Mouse (Mus musculus) ovary, postnatal 36 days (tissue): ENCODE results near the gene Rcc1l.
A peak's percentile ranks its signal among the peaks of the same experiment; 100 is the strongest.

Experiments
- DNase-seq: peaks from one replicate; pipeline ENCODE4 v3.0.0; 2022; ENCODE audit warnings: low spot score, mixed read lengths

Gene Rcc1l

DNA sequence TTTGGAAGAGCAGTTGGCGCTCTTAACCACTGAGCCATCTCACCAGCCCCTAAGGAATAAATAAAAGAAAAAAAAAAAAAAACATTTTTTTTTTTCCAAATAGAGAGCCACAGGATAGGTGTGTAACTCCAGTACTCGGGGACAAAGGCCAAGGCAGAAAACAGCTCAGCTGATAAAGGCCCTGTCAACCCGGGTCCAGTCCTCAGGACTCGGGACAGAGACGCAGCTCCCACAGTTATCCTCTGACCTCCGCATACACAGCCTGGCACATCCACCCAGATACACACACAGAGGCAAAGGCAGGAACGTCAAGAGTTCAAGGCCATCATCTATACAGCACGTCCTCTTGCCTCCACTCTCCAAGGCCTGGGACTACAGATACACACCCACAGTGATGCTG, 6.4 kb downstream of the Rcc1l start:
- DNase-seq, result no peak

DNA sequence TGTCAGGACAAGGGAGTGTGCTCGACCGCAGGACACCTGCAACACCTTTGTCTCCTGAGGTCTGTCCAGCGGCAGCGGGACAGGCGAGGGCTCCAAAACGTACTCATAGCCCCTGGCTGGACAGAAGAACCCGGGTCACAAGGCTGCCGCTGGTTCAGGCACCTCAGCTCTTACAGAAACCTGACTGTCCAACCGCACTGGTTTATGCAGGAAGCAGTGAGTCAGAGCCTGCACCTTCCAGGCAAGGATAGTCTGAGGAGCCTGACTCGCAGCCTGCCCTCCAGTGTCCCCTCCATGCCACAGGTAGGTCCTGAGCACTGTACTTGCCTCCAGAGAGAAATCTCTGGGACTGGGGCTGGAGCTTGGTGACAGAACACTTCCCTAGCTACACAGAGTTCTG, 7.3 kb downstream of the Rcc1l start:
- DNase-seq, result no peak

DNA sequence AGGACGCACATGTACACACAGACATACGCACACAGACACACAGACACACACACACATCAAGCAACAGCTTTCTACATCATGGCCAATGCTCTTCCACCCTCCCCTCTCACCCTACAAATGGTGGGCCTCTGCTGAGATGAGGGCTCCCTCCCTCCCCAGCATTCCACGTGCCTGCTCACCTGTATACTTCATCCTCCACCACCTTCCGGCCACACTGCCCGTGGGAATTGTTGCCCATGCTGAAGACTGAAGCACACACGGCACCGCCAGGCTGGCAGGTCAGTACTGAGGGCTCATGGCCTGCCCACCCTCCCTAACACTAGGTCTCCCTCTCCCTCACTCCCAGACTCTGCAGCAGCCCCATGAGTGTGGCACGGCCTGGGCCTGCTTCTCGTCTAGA, 8.5 kb downstream of the Rcc1l start:
- DNase-seq, result no peak

DNA sequence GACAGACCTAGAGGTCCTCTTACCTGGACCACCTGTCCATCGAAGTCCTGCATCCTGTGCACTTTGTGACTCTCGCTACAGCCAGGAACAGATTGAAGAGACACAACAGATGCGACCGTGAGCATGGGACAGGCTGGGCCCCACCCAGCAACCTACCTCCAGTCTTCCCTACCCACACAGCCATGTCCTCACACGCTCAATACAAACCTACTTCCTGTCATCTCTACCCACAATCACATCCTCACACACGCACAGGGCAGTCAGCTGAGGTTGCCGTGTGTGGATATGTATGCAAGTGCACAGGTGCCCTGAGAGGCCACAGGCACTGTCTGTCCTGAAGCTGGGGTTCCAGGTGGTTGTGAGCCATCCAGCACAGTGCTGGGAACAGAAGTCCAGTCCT, 9.9 kb downstream of the Rcc1l start:
- no peak for DNase-seq

DNA sequence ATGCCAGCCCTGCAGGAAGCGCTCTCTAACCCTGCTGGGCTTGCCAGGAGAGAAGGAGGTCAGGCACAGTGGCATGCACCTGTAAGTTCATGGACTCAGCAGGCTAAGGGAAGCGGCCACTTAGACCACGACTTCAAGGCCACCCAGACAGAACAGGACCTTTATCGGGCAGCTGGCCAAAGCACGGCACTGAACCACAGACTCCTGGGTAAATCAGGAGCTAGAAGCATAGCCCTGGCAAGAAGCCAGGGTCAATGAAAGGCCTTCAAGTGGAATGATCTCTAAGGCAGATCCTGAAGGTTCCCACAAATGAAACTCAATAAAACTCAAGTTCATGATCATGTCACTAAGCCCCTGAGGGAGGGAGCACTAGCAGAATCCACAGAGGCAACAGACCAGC, 11.9 kb downstream of the Rcc1l start:
- DNase-seq, result peak; percentile 66

DNA sequence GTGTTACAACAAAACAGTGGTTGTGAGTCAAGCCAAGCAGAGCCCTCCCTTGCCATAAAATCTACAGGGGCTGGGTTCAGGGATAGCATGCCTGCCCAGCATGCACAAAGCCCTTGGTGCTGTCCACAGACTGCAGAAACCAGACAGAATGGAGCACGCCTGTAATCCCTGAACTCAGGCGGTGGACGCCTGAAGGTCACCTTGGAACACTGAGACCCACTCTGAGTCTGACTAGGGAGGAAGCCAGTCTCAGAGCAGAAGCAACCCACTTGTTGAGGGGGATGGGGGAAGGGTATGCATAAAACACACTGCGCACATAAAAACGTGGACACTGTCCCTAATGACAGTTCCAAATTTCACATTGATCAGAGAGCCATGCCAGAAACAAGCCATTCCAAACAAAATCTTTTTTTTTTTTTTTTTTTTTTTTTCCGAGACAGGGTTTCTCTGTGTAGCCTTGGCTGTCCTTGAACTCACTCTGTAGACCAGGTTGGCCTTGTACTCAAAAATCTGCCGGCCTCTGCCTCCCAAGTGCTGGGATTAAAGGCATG, 20.6 kb downstream of the Rcc1l start:
- DNase-seq, result no peak

DNA sequence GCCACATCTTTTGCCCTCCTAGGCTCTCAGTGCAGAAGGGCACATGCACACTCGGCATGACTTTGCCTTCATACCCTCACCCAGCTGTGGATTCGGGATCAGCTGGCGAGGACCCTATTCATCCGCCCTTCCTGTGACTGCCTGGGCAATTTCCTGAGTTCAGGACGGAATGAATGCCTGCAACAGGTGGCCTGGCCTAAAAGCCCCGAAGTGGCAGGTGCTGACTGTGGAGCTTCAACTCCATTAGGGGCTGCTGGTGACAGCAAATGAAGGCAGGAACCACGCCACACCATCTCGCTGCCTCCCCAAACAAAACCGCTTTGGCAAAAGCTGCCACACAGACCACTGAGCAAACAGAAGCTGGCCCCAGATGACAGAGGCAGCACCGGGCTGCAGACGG, 24.7 kb downstream of the Rcc1l start:
- DNase-seq, result no peak

DNA sequence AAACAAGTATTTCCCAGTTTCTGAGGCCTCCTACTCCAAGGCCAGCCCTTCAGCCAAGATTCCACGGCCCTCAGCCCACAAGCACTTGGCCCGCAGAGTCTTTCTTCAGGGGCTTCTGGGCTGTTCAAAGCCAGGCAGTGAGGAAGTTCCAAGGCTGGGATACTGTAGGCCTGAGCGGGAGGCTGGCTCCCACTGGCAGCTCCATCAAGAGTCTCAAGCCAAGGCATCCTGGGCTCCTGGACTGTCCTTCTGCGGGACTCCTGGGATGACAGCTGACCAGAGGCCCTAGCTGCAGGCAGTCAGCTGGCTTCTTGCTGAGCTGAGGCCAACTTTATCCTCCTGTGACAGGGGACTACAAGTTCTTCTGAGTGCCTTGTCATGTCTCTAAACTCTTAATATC, 28.4 kb downstream of the Rcc1l start:
- DNase-seq, result no peak

DNA sequence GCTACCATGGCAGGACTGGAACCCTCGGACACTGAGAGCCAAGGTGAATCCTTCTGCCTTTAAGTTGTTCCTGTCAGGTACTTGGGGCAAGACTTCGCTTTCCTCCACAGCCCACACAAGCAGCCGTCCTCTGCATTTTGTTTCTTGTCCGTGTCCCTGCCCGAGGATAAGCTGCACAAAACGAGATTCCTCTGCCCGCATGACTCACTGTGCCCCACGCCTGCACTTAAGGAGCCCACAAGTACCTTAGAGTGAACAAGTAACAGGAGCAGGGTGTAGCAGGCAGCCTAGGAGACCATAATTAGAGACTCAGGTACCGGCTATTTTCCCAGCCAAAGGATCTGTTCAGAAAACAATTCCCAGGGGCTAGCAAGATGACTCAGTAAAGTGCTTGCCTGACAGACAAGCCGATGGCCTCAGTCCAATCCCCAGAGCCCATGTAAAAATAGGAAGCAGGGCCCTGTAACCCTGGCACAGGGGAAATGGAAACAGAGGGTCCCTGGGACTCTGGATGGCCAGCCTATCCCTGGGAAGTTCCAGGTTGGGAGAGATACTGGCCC, 29.3 kb downstream of the Rcc1l start:
- DNase-seq, result no peak

DNA sequence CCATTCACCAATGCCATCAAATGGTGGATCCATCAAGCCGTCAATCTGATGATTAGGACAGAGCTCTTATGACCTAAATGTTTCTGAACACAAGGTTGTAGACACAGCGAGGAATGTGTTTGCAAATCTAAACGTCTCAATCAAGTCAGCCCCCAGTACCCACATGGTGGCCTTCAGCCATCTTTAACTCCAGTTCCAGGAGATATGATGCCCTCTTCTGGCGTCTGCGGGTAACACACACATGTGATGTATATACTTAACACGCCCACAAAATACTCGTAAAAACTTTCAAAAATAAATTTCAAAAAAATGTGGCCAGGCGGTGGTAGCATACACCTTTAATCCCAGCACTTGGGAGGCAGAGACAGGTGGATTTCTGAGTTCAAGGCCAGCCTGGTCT, 31.6 kb downstream of the Rcc1l start:
- no peak for DNase-seq

DNA sequence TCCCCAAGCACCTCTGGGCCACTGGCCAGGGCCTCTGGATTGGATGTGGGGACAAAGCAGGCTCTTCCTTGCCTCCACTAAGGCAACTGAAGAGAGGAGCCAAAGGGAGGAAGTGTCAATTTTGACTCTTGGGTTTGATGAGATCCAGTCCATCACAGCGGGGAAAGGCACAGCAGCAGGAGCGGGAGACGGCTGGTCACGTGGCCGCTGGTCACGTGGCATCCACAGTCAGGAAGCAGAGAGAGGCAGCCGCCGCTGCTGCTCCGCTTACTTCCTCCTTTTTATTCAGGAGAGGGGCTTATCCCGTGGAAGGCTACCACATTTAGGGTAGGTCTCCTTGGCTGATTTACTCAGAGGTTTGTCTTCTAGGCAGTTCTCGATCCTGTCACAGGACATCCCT, 34.2 kb downstream of the Rcc1l start:
- DNase-seq, result no peak

DNA sequence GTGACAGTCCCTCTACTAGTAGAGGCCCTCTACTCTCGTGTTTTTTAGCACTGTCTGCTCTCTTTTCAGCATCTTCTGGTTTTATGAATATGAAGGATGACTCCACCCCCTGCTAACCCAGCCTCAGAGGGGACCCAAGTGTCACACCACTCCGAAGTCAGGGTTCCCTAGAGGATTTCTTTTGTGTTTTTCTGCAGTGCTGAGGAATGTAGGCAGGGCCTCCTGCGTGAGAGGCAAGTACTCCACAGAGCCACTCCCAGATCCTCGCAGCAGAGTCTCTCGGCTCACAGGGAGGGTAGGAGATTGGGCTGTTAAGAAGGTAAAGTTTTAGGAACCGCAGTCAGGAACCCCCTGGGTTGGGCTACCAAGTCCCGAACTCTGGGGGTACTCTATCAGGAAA, 35.3 kb downstream of the Rcc1l start:
- no peak for DNase-seq

DNA sequence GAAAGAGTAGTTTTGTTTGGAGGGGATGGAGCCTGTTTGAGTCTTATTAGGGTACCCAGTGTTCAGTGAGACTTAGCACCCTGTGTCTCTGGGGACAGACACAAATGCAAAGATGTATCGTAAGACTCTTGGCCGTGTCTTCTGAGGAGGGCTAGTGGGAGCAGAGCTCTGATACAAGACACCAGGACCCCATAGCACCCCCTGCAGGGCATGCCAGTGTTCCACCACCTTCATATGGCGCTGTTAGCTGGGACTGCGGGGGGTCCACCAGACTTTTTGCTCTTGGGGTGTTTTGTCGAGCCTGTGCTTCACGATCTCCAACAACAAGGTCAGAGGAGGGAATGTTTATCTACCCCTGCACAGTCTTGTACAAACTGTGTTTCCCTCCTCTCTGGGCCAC, 37.1 kb downstream of the Rcc1l start:
- DNase-seq, result peak; percentile 36

DNA sequence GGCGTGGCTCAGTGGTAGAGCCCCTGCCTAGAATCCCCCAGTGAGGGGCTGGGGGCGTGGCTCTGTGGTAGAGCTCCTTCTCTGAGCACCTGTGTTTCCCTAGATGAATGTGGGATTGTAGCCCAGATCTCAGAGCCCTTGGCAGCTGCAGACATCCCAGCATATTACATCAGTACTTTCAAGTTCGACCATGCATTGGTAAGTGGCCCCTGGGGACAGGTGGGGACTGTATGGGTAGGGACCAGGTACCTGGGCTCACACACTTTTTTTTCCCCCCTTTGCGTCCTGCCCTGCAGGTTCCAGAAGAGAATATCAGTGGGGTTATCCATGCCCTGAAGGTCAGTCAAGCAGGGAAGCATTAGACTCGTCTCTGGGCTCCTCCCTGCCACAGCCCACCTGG, 38.6 kb downstream of the Rcc1l start:
- no peak for DNase-seq

DNA sequence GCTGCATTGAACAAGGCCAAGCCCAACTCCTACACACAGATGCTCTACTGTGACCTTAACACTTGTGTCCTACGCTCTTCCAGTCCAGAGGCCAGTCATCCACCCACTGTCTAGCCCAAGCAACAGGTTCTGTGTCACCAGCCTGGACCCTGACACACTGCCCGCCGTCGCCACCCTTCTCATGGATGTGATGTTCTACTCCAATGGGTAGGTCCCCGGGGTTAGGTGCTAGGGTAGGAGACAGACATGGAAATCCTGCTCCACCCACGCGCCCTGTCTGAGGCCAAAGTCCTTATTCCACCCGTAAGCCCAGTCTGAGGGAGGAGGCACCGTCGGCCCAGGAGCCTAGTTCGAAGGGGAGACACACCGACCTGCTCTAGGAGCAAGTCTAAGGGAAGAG, 40.6 kb downstream of the Rcc1l start:
- DNase-seq, result no peak

DNA sequence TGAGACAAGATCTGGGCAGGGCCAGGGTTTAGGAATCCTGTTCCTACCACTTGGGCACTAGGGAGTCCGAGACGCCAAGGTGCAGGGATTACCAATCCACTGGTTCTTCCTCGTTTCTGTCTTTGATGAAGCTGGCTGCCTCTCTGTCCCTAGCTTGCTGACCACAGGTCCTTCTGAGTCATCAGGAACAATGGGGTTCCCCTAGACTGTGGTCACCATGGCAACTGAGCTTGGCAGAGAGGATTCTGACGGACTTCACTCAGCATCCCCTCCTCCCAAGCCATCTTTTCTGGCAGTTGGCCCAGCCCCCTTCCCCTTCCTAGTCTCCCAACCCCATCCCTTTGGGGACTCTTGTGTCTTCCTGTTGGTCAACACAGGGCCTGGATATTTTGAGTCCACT, 45.0 kb downstream of the Rcc1l start:
- DNase-seq, result no peak

DNA sequence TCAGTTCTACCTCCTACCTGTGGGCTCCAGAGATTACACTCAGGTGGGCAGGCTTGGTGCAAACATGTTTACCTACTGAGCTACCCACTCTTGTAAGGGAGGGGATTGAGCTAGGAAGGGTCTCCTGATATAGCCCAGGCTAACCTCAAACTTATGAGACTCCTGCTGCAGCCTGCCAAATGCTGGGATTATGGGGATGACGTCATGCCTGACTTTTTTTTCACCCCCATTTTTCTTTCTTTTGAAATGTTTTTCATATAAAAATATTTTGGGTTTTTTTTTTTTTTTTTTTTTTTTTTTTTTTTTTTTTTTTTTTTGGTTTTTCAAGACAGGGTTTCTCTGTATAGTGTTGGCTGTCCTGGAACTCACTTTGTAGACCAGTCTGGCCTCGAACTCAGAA, 50.3 kb downstream of the Rcc1l start:
- DNase-seq, result no peak

DNA sequence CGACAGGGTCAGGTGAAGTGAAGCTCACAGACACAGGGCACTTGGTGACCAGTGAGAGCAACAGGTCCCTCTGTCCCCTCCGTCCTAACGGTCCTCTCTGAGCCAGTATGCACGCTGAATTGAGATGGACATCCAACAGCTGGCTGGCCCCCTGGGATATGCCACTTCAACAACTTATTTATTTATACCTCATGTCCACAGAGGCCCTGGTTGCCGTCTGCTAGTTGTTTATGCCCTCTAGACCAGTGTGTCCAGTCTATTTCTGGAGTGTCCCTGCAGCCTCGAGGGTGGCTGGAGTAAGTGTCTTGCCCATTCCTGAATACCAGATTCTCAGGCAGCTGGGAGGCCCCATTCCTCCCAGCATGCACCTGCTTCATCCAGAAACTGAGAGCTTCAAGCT, 52.7 kb downstream of the Rcc1l start:
- no peak for DNase-seq

DNA sequence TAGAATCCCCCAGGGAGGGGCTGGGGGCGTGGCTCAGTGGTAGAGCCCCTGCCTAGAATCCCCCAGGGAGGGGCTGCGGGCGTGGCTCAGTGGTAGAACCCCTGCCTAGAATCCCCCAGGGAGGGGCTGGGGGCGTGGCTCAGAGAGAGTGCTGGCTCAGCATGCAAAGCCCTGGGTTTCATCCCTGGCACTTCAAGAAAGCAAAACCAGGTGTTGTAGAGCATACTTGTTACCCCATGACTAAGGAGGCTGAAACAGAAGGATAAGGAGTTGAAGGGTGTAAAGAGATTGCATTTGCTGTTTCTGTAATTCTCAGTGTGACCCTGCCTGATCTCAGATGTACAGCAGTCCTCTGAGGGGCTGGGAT, 54.7 kb downstream of the Rcc1l start:
- DNase-seq, result no peak

DNA sequence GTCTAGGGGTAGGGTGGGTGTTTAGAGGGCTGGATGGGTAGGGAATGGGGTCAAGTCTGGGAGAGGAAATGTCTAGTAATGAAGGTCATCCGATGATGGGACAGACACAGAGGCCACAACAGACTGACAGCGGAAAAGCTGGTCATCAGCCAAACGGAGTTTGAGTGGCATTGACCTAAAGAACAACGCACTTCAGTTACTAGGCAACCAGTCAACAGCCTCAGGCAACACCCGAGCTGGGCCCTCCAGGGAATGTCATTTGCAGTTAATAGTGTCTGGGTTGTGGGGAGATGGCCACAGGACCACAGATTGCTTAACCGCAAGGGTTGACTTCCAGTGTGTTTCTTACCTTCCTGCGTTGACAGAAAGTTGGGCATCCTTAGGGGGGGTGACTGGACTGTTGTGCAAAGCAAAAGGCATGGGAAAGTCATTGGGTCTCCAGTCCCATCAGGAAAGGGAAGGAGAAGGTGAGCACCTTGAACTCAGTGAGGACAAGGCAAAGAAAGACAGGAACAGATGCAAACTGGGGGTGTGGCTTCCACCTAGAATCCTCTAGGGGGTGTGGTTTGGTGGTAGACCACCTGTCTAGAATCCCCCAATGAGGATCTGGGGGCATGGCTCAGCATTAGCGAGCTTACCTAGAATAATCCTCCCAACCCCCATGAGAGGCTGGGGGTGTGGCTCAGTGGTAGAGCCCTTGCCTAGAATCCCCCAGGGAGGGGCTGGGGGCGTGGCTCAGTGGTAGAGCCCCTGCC, 55.3 kb downstream of the Rcc1l start:
- DNase-seq, result no peak

DNA sequence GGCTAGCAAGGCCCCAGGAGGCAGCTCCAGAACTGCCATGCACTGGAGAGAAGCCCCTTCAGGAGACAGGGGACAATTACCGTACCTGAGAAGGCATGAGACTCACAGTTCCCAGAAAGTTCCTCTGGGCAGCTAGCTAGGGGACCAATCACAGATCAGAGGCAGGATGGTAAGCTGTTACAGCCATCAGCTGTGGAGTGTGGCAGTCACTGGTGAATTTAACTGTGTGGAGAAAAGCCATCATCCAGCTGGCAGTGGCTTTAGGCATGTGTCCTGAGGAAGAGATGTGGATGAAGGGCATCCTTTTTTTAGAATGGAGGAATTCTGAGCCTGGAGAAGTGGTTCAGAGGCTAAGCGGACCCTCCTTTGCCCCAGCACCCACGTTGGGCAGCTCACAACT, 56.4 kb downstream of the Rcc1l start:
- no peak for DNase-seq

DNA sequence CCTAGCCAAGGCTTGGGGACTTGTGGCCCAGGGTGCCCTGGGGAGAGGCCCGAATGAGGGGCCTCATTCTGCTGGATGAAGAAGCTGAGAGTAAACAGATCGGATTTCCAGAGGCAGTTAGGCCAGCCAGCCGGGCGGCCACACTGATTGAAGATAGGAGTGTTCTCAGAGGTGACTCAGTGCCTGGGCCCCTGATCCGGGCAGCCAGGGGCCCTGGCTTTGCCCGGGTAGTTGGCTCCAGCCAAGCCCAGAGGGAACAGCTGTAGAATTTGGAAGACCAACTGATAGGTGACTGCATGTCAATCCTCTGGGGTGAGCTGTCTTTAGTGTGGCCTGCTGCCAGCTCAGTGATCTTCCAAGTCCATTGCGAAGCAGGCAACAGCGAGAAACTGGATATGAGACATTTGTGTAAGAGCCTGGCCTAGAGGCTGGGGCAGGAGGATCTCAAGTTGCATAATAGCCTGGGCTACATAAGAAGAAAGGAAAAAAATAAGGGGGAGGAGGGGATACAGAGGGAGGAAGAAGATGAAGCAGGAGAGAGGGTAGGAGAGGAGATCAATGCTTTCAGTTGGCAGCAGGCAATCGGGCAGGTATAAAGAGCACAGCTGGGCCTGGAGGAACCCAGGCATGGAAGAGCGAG, 57.0 kb downstream of the Rcc1l start:
- DNase-seq, result no peak

DNA sequence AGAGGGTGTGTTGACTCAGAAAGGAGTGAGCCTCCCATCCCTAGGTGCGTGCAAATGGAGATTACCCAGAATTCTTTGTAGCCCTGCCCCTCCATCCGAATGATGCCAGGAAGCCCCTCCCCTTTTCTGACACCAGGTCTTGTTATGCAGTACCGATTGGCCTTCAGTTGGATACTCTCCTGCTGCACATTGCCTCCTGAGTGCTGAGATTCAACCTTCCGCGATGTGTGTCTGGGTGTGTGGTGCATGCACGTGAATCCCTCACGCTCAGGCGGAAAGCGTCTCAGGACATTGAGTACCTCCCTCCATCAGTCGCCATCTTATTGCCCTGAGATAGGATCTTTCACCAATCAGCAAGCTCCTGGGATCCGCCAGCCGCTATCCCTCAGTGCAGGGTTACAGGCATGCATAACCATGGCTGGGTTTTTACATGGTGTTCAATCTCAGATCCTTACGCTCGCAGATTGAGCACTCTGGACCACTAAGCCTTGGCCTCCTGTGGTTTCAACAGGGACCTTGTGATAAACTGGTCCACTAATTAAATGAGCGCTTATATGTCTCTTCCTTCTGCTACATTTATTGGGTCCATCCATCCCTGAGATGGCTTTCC, 57.7 kb downstream of the Rcc1l start:
- DNase-seq, result no peak
